Mouse (Mus musculus): ENCODE measurements around the gene Eaf2.

Eaf2 gene

GRCm38 (mm10) chr16:36874583-36875275, at the start of gene Eaf2, which contains the start of gene Golgb1:
TSS of gene Eaf2 (minus strand) at chr16:36875003.
TSS of gene Golgb1 (plus strand) at chr16:36875140.
- DNase-seq (ENCODE audit: low spot score): peak; percentile 98

- DNase-seq (ENCODE audit: low spot score): no peak
These were observed 49.5 kb upstream of the Eaf2 start for GRCm38 (mm10) chr16:36924312-36924711.

GRCm38 (mm10) chr16:36921980-36922379, 47.2 kb upstream of the Eaf2 start:
- DNase-seq (ENCODE audit: low spot score): no peak

- no peak for DNase-seq (ENCODE audit: low spot score)
These were observed 46.3 kb upstream of the Eaf2 start for GRCm38 (mm10) chr16:36921067-36921613.

DNA sequence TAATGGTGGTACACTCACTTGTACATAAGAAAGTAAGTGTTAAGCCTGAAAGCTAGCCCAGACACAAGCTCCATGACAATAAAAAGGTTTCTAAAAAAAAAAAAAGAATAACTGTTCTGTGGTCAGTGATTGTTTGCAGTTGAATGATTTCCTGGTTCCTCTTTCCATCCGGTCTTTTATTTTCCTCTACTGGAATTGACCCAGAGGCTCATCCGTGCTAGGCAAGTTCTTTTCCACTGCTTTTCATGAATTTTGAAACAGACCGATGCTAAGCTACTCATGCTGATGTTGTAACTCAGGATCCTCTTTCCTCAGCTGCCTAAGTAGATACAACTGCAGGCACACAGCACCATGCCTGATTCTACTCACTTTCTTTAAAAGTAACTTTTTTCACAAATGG, 45.6 kb upstream of the Eaf2 start:
- DNase-seq (ENCODE audit: low spot score): no peak

GRCm38 (mm10) chr16:36918505-36918904, 43.7 kb upstream of the Eaf2 start:
- DNase-seq (ENCODE audit: low spot score): no peak

DNA sequence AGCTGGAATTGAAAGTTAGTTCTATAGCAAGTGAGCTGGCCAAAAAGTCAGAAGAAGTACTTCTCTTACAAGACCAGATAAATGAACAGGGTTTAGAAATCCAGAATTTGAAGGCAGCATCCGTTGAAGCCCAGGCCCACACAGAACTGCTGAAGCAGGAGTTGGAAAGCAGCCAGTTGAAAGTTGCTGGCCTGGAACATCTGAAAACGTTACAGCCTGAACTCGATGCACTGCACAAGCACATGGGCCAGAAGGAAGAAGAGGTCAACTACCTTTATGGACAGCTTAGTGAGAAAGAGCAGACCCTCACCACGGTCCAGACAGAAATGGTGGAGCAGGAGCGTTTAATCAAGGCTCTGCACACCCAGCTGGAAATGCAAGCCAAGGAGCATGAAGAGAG, 39.4 kb upstream of the Eaf2 start:
- DNase-seq (ENCODE audit: low spot score): no peak

DNA sequence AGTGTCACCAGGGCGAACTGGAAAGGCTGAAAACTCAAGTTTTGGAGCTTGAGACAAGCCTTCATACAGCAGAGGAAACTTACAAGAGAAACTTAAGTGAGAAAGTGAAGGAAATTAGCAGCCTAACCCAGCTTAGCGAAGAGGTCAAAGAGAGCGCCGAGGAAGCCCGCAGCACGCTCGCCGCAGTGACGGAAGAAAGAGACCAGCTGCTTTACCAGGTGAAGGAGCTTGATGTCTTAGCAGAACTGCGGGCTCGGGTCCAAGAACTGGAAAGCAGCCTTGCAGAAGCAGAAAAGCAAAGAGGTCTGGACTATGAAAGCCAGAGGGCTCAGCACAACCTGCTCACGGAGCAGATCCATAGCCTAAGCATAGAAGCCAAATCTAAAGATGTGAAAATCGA, 37.5 kb upstream of the Eaf2 start:
- no peak for DNase-seq (ENCODE audit: low spot score)

DNA sequence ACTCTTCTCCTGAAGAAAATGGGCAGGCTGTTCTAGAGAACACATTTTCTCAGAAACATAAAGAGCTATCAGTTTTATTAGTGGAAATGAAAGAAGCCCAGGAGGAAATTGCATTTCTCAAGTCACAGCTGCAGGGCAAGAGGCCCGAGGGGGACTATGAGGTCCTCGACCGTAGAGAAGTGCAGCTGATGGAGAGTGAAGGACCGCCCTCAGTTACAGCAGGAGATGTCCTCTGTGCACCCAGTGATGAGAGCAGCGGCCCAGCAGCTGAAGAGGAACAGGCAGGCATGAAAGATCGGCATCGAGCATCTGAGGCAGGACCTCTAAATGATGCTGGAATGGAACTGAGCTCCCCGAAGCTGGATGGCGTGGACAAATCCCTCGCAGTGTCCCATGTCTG, 37.1 kb upstream of the Eaf2 start:
- DNase-seq (ENCODE audit: low spot score): no peak

DNA sequence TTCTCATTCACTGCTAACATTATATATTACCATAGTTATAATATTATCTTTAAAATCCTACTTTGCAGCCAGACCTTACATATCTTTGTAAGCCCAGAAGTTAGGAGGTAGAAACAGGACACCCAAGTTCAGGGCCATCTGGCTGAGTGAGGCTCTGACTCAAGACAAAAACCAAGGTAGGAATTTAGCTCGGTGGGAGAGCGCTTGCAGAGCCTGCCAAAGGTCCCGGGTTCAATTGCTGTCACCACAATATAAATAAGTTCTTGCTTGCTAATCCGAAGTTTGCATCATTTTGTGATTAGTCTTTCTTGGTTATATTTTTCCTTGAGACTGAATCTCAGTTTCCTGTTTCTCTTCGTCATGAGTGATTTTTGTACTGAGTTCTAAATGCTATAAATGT, 28.4 kb upstream of the Eaf2 start:
- DNase-seq (ENCODE audit: low spot score): no peak

DNA sequence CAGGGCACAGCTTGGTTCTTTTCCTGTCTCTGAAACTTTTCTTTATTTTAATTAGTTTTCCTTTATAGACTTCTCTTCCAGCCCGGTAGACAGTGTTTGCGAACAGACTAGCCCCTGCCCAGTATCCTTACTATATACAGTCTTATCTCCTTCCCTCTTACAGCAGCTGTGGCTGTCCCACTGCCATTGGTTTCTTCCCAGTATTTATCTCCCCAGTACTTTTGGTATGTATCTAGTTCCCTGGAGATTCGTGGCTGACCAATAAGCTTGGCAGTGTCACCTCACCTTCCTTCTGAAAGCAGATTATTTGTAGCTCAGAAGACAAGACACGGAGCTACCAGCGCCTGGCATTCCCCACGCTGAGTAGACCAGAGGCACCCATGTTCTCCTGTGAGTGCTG, 21.9 kb upstream of the Eaf2 start:
- no peak for DNase-seq (ENCODE audit: low spot score)

DNA sequence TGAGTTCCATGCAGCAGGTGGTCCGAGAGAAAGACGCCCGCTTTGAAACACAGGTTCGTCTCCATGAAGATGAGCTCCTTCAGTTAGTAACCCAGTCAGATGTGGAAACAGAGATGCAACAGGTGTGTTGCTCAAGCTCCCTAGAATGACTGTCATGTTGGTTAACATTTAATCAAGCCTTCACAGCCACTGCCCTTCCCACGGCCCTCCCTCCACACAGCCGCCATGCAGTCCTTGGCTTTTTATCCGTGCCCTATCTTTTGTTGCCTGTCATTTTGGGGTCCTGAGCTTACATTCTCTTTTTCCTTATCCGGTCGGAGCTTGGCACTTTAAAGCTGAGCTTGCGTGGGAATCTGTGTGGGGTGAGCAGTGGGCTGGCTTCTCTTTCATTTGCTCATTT, 18.5 kb upstream of the Eaf2 start:
- DNase-seq (ENCODE audit: low spot score): no peak

DNA sequence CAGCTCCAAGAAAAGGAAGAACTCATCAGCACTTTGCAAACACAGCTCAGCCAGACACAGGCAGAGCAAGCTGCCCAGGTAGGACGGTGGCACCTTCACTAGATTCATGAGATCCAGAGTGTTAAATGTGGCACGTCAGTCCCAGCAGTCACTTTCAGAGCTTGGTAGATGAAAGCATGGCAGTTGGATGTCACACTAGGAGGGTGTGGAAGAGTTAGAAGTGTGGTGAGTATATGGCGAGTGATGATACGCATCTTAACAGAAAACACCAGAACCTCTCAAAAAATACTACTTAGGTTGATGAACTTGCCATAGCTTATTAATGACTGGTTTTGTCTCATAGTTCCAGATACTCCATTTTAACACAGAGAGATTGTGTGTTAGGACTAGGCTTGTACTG, 16.6 kb upstream of the Eaf2 start:
- DNase-seq (ENCODE audit: low spot score): no peak

DNA sequence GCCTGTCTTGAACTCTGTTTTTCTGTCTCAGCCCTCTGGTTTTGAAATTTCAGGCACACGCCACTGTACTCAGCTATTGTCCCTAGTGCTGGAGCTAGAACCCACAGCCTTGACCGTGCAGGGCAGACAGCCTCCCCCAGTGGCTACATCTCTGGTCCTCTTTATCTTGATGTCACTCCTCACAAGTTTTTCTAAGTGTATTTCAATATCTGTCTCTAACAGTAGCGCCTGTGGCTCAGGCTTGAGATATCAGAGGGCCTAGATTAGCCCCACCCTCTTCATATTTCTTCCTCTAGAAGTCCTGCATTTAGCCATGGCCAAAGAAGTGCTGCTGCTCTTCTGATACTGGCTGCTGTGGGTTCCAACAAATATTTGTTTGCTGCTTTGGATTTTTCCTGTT, 15.8 kb upstream of the Eaf2 start:
- no peak for DNase-seq (ENCODE audit: low spot score)

DNA sequence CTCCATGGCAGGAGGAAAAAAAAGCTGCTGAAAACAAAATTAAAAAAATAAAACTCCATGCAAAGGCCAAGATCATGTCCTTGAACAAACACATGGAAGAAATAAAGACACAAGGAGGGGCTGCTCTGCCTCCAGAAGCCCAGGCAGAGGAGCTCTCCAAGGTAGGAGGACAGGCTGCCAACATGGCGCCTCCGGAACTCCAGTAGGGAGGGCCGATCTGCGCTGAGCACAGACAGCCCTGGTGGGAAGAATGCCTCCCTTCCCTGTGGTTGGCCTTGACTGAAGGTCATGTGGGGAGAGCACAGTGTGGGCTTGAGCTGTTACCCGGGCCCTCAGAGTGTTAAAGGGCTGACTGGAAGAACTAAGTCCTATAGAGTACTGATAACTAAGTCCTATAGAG, 12.7 kb upstream of the Eaf2 start:
- DNase-seq (ENCODE audit: low spot score): no peak

DNA sequence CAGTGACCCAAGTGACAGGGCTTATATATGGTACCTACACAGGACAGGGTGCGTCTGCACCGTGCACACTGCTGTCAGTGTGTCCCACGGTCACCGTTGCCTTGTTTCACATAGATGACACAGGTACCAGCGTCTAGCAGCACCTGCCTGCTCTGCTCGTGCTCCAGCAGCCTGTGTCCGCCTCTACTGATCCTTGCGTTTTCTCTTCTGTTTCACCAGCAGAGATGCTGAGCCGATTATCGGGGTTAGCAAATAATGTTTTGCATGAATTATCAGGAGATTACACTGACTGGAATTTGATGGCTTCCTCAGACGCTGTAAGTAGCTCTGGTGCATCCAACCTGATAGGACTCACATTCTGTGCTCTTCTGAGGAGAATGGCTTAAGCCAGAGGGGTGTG, 11.1 kb upstream of the Eaf2 start:
- no peak for DNase-seq (ENCODE audit: low spot score)

GRCm38 (mm10) chr16:36884881-36885280, 10.1 kb upstream of the Eaf2 start:
- DNase-seq (ENCODE audit: low spot score): no peak

DNA sequence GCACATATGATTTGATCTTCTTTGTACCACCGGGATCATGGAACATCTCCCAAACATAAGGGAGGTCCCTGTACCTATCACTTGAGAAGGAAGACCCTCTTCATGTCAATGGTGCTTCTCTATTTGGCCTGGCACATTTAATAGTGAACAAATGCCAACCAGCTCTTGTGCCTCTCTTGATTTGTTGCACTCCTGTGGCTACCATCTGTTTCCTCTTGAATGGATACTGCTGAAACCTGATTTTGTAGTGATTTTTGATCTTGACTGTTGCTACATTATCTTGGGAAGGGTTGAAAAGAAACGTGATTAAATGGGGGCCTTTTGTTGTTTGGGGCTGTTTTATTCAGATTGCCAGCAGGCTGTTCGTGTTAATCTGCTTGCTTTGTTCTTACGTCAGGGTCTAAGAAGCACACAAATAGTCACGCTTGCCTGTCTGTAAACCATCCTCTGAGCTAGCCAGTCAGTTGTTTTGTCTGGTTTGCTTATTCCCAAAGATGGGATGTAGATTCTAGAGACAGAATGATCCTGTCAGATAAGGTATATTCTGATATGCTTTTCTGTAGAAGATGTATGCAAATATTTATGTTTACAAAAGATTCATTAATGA, 8.0 kb upstream of the Eaf2 start:
- no peak for DNase-seq (ENCODE audit: low spot score)

DNA sequence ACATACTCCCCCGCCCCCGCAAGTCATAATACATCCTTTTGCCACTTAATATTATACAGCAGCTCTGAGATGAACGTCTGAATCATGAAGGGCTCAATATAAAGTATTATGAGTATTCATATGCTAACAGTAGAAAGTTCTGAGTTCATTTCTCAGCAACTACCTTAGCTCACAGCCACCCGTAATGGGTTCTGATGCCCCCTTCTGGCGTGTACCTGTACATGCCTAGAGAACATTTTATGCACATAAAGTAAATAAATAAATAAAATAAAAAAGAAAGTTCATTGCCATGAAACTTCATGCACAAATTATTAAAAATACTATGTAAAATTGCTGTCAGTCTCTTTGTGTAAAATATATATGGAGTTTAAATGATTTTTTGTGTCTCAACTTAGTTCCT, 2.5 kb upstream of the Eaf2 start:
- no peak for DNase-seq (ENCODE audit: low spot score)

- peak; percentile 51 for DNase-seq (ENCODE audit: low spot score)
These were observed 561 bp upstream of the Eaf2 start for GRCm38 (mm10) chr16:36875276-36875851.

DNA sequence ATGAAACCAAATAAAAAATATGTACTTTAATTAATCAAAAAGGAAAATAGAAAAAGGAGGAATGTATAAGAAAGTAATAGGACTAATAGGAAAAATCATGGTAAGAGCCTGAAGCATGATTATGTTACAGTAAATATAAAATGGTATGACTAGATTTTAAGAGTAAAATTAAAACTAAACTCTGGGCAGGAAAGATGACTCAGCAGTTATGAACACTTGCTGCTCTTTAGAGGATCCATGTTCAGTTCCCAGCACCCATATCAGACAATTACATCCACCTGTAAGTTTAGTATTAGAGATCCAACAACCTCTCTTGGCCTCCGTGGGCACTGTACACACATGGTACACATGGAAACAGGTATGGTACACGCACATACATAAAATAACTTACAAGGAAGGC, 5.4 kb downstream of the Eaf2 start:
- no peak for DNase-seq (ENCODE audit: low spot score)

- no peak for DNase-seq (ENCODE audit: low spot score)
These were observed 11.2 kb downstream of the Eaf2 start for GRCm38 (mm10) chr16:36863585-36863984.

- no peak for DNase-seq (ENCODE audit: low spot score)
These were observed 23.6 kb downstream of the Eaf2 start for GRCm38 (mm10) chr16:36851202-36851601.
